Mouse (Mus musculus) left cerebral cortex, adult 8-10 months (tissue): ENCODE data around the gene Prkcz. TPM values are rescaled to one million over a fixed set of nuclear protein-coding genes. Genes with fewer than 3 reads are reported as not detected.

ENCODE experiments used
- DNase-seq, 2 experiments: peaks; one replicate each; pipeline ENCODE4 v3.0.0; 2022; ENCODE audit warnings: low spot score in 2 of 2
- total RNA-seq, 4 experiments: library from RNA; stranded (reverse); gene quantifications; 2 replicates each; pipeline ENCODE4 v1.2.4; 2022

Gene Prkcz
- total RNA-seq, 4 experiments from 2014 or later = 199 to 230 (median 214) TPM

DNA sequence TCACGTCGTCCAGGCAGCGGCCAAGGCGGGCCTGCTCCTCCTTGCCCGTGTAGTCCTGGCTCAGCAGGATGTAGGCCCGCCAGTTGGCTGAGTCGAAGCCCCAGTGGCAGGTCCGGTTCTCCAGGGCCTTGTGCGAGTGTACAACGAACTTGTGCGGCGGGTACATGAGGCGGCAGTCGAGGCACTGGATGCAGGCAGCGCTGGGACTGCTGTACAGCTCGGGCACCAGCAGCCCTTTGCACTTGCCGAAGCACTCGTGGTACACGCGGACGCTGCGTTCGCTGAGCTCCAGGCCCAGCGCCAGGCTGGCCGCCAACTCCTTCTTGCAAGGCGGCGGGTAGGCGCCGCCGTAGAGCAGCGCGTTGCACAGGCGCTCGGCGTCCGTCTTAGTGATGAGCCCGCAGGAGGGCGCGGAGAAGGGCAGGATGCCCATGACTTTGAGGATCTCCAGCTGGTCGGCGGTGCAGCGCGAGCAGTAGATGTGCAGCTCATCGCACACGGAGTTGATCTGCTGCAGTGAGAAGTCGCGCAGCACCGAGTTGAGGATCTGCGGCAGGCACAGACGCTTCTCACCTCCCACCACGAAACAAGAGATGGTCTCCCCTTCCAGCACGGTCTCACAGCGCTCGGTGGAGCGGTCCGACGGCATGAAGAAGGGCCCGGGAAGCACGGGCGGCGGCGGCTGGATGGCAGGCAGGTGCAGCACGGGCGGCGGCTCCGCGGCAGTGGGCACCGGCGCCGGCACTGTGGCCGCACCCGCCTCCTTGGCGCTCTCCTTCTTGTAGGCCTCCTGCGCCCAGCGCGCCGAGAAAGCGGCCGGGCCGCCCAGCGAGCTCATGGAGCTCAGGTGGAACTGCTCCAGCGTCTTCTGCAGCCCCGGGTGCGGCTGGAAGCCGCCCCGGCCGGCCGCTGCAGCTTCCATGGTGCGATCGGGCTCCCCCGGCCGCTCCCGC lies 139.3 kb downstream of the Prkcz start:
- DNase-seq = peak in 1 of 2 experiments; percentile 61

DNA sequence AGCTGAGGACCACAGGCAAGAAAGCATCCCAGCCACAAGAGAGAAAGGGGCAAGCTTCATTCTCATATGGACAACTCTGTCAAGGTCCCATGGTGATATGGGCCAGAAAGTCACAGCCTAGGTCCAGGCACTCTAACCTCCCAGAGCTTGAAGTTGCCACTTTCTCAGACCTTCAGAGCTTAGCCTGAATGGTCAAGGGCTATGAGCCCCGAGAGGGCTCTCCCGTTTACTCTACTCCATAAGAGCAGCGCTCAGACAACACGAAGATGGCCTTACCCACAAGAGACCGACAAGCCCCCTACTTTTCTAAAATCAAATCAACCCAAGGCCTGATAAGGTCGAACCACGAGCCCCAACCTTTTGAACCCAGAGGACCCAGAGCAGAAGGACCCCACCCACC lies 140.1 kb downstream of the Prkcz start:
- no peak for DNase-seq

DNA sequence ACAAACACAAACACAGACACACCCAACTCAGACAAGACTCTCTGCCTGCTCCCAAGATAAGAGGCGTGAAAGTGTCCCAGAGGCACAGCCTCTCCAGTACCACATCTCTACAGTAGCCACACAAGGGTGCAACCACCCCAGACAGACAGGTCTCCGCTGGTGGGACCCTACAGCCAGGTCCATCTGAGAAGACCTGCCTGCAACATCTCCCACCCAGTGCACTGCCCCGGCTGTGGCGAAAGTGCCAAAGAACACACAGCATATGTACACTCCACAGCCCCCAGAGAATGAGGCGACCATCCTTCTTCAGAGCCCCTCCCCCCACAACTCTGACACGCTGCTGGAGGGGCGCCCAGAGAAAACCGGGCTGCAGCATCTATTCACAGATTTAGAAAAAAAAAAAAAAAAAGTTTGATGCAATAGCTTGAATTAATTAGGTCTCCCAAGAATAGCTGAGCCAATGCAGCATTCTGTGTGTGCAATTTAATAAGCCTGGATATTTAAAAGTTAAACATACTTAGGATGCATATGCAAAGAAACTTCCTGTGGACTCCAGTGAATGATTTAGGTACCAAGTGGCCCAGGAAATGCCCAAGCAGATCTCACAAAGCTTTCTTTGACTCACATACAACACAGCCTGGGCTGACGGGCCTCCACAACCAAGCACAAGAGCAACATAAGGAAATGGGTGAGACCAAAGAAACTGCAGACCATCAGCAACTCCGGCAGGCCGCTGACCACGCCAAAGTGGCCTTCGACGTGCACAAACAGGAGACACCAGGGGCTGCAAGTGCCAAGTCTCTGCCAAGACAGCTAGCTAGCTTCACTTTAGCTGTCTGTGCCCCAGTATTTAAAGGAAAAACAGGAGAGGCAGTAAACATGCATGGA lies 140.7 kb downstream of the Prkcz start:
- DNase-seq = no peak

DNA sequence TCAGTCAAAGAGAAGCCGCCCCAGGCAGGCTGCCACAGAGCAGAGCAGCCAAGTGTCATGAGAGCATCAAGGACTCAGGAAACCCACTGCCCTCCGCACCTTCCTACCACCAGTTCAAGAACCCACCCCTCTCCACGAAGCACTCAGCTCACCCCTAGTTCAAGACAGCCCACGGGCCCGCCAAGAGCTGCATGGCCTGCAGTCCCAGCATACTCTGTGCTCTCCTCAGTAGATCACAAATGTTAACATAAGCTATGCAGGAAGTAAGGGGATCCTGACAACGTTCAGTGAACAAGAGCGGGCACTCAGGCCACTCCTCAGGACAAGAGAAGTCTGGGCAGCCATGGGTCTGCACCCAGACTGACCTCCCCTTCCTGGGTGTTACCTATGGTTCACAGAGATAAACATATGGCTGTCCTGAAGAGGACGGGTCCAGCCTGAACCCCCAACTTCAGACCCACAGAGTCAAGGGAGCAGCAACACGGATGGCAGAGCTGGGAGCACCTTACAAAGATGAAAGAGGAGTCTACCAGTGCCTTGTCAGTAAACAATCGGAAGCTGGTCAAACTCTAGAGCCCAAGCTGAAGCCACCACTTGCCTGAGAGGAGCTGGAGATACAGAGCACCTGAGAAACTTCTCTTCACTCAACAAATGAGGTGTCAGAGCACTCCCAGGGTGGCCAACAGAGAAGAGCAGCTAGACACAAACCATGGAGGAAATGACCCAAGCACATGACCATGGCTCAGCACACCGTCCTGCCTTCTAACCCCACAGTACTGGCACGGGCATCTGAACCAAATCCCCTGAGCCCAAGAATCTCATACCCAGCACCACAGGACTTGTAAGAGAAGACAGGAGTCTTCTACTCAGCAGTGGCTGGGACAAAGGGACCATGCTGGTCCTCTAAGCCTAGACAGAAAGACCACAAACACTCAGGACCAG lies 141.6 kb downstream of the Prkcz start:
- DNase-seq = no peak

DNA sequence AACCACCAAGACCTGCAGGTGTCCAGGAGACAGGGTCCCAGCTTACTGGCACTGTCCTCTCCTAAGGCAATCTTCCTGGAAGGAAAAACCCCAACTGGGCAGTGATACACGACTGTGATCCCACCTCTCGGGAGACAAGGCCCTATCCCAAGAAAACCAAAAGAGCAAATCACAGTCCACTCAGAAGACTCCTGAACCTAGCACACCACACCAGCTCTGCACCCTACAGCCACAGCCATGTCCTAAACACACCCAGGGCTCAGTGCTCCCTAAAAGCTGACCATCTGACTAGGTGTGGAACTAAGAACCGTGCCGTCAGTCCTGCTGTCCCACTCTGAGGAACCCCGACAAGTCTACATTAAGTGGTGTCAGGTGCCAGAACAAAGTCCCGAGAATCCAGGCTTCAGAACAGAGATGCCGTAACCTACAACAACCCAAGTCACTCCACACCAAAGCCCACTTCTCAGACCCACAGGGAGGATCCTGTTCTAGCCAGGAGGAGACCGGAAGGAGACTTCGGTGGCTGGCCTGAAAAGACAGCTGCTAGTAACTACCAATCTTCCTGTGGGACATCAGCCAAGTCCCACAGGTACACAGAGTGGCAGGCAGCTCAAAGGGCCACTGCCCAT lies 142.9 kb downstream of the Prkcz start:
- no peak for DNase-seq

DNA sequence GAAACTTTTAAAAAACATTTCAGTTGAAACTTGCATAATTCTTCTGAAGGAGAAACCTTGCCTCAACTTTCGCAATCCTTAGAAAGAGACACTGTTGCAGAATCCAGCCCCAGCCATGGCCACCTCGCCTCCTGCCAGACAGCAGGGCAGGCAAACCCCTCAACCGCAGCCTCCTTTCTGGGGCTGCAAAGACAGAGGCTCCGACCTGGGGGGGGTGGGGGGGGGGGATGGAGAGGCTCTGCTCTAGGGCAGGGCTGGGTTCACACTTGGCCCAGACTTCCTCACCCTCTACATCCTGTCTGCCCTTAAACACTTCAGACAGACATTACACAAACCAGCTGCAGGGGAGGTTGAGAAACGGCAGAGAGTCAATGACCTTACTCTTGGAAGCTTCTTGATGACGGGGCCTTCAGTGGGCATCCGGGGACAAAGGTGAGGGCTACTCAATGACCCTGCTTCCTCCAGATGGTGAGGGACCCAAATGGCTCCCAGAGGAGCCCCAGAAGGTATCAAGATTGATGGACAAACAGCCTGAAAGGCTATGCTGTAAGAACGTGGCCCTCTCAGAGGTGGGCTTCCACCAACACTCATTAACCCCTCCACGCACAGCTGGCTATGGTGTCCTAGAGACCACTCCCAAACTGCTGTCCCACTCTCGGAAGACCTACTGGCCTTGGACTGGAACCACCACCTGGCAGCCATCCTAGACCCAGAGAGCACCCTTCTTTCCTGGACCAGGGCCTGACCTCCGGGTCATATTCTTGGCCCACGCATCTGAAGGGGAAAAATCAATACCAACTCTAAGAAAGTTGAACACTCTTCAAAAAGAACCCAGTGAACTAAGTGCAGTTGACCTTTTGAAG lies 143.7 kb downstream of the Prkcz start:
- DNase-seq = no peak

DNA sequence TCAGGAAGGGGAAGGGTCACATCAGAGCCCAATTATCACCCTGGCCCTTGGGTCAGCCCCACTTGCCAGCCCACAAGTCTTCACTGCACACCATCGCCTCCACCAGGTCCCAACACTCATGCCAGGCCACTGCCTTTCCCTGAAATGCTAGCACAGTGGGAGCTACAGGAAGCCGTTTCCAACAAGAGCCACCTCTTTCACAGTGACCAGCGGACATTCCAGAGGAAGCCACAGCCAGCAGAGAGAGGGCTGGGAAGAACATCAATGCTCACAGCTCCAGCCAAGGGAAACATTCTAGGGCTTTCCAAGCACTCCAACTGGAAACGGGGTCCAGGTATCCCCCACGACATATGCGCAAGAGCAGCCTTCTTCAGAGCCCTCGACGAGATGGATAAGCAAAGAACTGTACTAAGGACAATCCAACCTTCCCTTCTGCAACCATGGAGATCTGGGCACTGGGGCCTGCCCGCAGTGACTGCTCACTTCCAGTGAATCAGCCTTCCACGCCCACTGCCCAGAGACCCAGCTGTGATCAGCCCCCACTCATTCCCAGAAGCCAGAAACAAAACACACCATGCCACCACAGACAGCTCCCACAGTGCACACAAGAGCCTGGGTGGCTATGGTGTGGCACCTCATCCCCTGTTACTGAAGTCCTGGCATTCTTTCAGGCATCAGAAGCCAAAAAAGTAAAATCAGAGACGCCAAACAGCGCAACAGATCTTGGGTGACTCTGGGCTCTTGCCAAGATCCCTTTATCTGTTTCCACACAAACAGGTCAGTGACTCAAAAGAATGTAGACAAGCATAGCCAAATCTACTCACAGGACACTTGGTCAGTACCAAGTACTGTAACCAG lies 145.2 kb downstream of the Prkcz start:
- no peak for DNase-seq

DNA sequence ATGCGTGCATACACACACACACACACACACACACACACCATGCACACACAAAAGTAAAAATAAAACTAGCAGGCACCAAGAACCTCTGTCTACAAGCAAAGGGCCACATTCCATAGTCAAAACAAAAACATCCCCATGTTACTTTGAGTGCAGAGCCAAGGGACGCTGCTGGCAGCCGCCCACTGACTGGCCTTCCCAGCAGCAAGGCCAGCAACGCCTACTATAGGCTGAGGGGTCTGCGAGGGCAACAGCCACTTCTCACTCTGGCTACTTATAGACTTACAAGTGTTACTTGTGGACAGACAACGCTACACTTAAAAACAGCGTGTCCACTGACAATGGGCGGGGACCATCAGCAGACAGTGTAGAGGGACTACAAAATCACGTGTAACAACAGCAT lies 146.0 kb downstream of the Prkcz start:
- no peak for DNase-seq

DNA sequence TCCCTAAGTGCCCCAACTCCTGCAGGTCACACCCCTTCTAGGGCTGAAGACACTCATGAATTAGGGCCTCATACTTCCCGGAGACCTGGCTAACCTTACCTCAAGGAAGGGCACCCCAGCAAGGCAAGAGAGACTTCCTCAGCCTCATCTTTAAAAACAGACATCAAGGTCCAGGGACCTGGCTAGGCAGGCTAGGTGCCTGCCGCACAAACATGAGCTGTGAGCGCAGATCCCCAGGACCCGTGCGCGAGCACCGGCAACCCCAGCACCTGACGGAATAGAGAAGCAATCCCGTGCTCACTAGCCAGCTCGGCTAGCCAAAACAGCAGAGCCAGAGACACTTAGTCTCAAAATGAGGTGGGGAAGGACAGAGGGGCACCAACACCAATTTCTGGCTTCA lies 146.4 kb downstream of the Prkcz start:
- no peak for DNase-seq

DNA sequence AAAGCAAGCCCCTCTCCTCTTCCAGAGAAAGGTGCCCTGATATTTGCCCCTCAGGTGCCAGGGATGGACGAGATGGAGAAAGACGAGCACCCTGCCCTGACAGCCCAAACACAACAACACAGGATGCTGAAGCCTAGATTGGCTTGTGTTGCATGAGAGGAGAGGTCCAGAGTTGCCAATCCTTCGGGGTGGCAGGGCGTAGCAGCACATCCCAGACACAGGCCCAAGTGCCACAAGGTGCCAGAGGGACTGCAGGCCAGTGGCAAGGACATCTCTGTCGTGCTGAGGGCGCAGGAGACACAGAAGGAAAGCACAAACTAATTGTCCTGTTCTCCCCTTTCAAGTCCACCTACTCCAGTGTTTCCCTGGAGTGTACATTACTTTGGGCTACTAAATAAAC lies 147.0 kb downstream of the Prkcz start:
- no peak for DNase-seq

DNA sequence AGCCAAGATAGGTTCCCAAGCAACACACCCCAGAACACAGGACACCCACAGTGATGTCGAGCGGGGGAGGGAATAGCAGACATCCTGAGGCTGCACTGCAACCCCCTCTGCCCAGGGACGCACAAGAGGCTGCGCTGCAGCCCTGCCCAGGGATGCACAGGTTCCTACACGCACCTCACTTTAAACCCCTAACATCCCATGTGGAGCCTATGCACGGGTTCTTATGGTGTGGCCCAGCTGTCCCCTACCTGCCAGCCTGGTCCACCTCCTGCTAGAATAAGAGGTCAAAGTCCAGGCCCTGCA lies 147.5 kb downstream of the Prkcz start:
- no peak for DNase-seq

DNA sequence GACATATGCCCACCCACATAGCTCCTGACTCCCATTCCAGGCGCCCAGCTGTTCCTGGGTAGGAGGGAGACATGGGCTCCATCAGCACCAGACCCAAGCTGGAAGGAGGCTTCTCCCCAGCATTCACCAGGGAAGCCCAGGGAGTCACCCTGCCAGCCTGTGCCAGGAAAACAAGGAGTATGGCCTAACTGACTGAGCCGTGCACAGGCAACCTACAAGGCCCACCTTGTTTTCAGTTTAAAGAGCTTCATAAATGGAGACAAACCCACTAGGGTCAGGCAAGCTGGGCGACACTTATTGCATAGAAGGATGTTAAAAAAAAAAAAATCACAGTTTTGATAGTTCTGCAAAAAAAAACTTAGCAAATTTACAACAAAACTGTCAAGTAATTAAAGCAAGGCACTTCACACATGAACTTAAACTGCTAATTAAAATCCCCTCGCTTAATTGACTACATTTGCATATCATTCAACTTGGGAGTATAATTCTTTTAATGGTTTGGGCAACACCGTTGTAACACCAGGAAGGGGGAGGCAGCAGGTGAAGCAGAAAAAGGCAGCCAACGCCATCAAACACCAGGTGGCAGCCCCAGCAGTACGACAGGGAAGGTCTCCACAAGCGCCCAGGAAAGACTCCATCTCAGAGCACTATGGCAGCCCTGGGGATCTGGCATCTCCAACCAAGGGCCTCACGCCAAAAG lies 148.0 kb downstream of the Prkcz start:
- DNase-seq = no peak

Other genes starting within 250 kb of the Prkcz start
- 100 to 1,000 TPM; 118 to 126 (median 121) TPM for gene Ski, start 138.8 kb downstream of the Prkcz start, total RNA-seq
- gene Faap20, start 111.6 kb downstream of the Prkcz start, total RNA-seq = 10 to 100 TPM; 32.7 to 37.6 (median 34.4) TPM
- 10 to 100 TPM; 75.3 to 88.7 (median 81.9) TPM for gene Gabrd, start 36.8 kb upstream of the Prkcz start, total RNA-seq
- gene Cfap74, start 47.8 kb upstream of the Prkcz start, total RNA-seq = 10 to 100 TPM; 13.3 to 18.2 (median 15.7) TPM
- gene Tmem52, start 107.8 kb upstream of the Prkcz start, total RNA-seq = 1 to 10 TPM in 3 of 4 experiments, under 1 TPM in 1; 0.41 to 2.0 (median 1.7) TPM
- 100 to 1,000 TPM; 790 to 898 (median 858) TPM for gene Gnb1, start 130.0 kb upstream of the Prkcz start, total RNA-seq
- gene Nadk, start 201.0 kb upstream of the Prkcz start, total RNA-seq = 10 to 100 TPM; 43.2 to 55.5 (median 52.6) TPM
- gene Slc35e2, start 240.1 kb upstream of the Prkcz start, total RNA-seq = 10 to 100 TPM; 42.9 to 50.6 (median 43.8) TPM